10 mouse cellular contexts compared by ENCODE assay signal in the genomic region with DNA sequence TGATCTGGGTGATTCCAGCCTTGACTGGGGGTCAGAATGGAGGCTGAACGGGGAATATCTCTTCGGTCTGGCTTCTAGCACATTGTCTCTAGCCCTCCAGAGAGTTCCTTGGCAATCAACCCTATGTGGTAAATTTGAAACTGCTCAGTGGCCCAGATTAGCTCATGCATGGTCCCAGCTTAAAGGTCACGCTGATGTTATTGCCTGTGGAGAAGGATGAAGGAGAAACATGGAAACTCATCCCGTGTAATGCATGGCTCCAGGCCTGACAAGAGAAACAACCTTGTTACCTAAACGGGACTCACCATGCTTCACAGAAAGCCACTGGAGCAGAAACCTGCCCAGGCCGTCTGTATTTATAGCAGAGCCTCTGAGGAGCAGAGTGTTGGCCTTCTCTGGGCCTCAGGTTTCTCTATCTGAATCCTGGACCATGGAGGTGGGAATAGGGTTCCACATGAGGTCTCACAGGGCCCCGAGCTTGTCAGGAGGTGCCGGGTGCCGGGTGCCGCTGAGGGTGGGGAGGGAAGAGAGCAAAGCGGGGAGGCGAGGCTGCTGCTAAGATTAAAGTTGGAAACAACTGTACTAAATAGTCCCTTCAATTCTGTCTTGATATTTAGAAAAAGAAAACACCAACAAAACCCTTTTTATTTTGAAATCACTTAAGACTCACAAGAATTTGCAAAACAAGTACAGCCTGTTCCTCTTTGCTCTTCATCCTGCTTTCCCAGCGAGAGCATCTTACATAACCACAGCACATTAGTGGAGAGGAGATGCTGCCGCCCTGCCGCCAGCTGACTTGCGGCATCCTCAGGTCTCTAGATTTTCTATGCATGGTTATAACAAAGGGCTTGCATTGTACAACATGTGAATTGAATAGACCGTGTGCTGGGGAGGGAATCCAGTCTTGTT.
A peak's percentile ranks its signal among the peaks of the same experiment; 100 is the strongest.
DNase-seq lines count a peak whose midpoint lies in the region; TF ChIP-seq lines count a peak whose summit lies in the region.
"Had no signal": no experiment of that assay in that cellular context is flagged by ENCODE, and none has a peak within 500 bp of the region (broad histone marks: within the 10 kb centered on the region; RNA-seq: fewer than 3 reads in every experiment).

No protein-coding gene starts in this region.

- no peak overlapping the region for H3K27ac ChIP-seq in kidney, adult 2 months (ENCODE audit: insufficient read depth, low read depth, low read length)
- peak overlapping the region; percentile 80 for H3K27ac ChIP-seq in testis, adult 2 months (ENCODE audit: control insufficient read depth, insufficient read depth, low read depth, low read length)
- H3K27ac ChIP-seq: forebrain, embryonic 13.5 days; liver, embryonic 14.5 days had no signal

- H3K27me3 ChIP-seq in kidney, adult 2 months (replicated peaks; ENCODE audit: control insufficient read depth, insufficient read depth, low read length), result no peaks in the 10 kb centered on the region
- no peaks in the 10 kb centered on the region for H3K27me3 ChIP-seq in testis, adult 2 months (ENCODE audit: control insufficient read depth, insufficient read depth, low read length)
- H3K27me3 ChIP-seq: forebrain, embryonic 13.5 days had no signal

- H3K36me3 ChIP-seq in kidney, adult 2 months (ENCODE audit: control insufficient read depth, insufficient read depth, low read length), result no peaks in the 10 kb centered on the region
- H3K36me3 ChIP-seq in testis, adult 2 months (ENCODE audit: control insufficient read depth, insufficient read depth, low read length), result no peaks in the 10 kb centered on the region

- no peak overlapping the region for H3K4me3 ChIP-seq in kidney, adult 2 months (ENCODE audit: insufficient read depth, low read depth, low read length)
- no peak overlapping the region for H3K4me3 ChIP-seq in testis, adult 2 months (ENCODE audit: control insufficient read depth, low read depth, low read length)
- H3K4me3 ChIP-seq: forebrain, embryonic 13.5 days had no signal

- no peak for TF ChIP-seq CTCF in kidney, adult 2 months (conservative IDR thresholded peaks at IDR 0.05; ENCODE audit: insufficient read depth, insufficient read length, low read depth, low read length)
- TF ChIP-seq CTCF in testis, adult 2 months (IDR thresholded peaks at IDR 0.05; ENCODE audit: control insufficient read depth, insufficient read depth, insufficient replicate concordance, low read depth, low read length), result no peak

- peak; percentile 36 for DNase-seq in kidney, adult 2 months
- no peak for DNase-seq in kidney, postnatal 4 days
- no peak for DNase-seq in testis, postnatal 14 days (ENCODE audit: low spot score)
- peak; percentile 71 to 78 for DNase-seq in left cerebral cortex, adult 9 months (ENCODE audit: low spot score in 2 of 2)
- no peak for DNase-seq in adrenal gland, adult 8-10 months
- DNase-seq in embryo, embryonic 10.5 days (ENCODE audit: low spot score), result no peak
- DNase-seq: thymus, postnatal 4 days had no signal

- no peak for TF ChIP-seq POLR2A in kidney, adult 2 months (IDR thresholded peaks at IDR 0.05; ENCODE audit: low read depth, low read length)
- TF ChIP-seq POLR2A in testis, adult 2 months (IDR thresholded peaks at IDR 0.05; ENCODE audit: control insufficient read depth, low read depth, low read length), result no peak

- no peaks in the 10 kb centered on the region for H3K4me1 ChIP-seq in kidney, adult 2 months (ENCODE audit: control insufficient read depth, insufficient read depth, low read length)
- no peaks in the 10 kb centered on the region for H3K4me1 ChIP-seq in testis, adult 2 months (ENCODE audit: control insufficient read depth, insufficient read depth, low read length)
- H3K4me1 ChIP-seq: forebrain, embryonic 13.5 days had no signal

- WGBS in kidney, adult 2 months, result 75% methylated on average over 17 of the region's 17 CpGs

Comparison
In these comparisons a context has a peak if more than half of its experiments do, and no peak if none do; other contexts are left out.
1. DNase-seq: peak in kidney, adult 2 months (single experiment) and left cerebral cortex, adult 9 months (2 of 2); none in kidney, postnatal 4 days (0 of 2), testis, postnatal 14 days (single experiment), adrenal gland, adult 8-10 months (single experiment) and embryo, embryonic 10.5 days (single experiment).